Mouse (Mus musculus) intestine, postnatal 0 days (tissue): Measurements from ENCODE around the gene Cfap221. TPM values are rescaled to one million over a fixed set of nuclear protein-coding genes. Genes with fewer than 3 reads are reported as not detected.

Experiments used
- ATAC-seq: fragments of 200-750 bp; cut with Nextera tagmentation; 2 replicates; pipeline ENCODE4 v1.8.0; 2017; ENCODE audit warnings: mild to moderate bottlenecking, moderate TSS enrichment, moderate library complexity
- H3K27ac ChIP-seq: fragments of 300-500 bp; sonication (generic); 2 replicates; pipeline ENCODE4 v1.5.1; 2014; ENCODE audit warnings: mild to moderate bottlenecking, low read depth, low read length, moderate library complexity
- H3K27me3 ChIP-seq: fragments of 300-500 bp; sonication (generic); replicated peaks from 2 replicates; pipeline ENCODE4 v1.6.1; 2014; ENCODE audit warnings: low read length, mixed read lengths; ENCODE audit not compliant: control insufficient read depth, insufficient read depth
- H3K36me3 ChIP-seq: fragments of 300-500 bp; sonication (generic); 2 replicates; pipeline ENCODE4 v1.6.1; 2014; ENCODE audit warnings: mild to moderate bottlenecking, moderate library complexity; ENCODE audit not compliant: control insufficient read depth, insufficient read depth
- H3K4me1 ChIP-seq: fragments of 300-500 bp; sonication (generic); replicated peaks from 2 replicates; pipeline ENCODE4 v1.6.1; 2014; ENCODE audit warnings: antibody characterized with exemption, low read length, mixed read lengths; ENCODE audit not compliant: control insufficient read depth, insufficient read depth
- H3K4me2 ChIP-seq: fragments of 300-500 bp; sonication (generic); replicated peaks from 2 replicates; pipeline ENCODE4 v1.6.1; 2014; ENCODE audit warnings: low read depth, mild to moderate bottlenecking, moderate library complexity
- H3K4me3 ChIP-seq: fragments of 300-500 bp; sonication (generic); 2 replicates; pipeline ENCODE4 v1.5.1; 2014; ENCODE audit warnings: low read depth, low read length
- H3K9ac ChIP-seq: fragments of 300-500 bp; sonication (generic); 2 replicates; pipeline ENCODE4 v1.6.1; 2014; ENCODE audit warnings: mild to moderate bottlenecking, low read depth, low read length
- H3K9me3 ChIP-seq: fragments of 300-500 bp; sonication (generic); 2 replicates; pipeline ENCODE4 v1.6.1; 2016; ENCODE audit warnings: mixed run types; ENCODE audit not compliant: control insufficient read depth
- CTCF ChIP-seq: sonication (generic); IDR thresholded peaks from 2 replicates; pipeline ENCODE4 v1.5.1; 2016; ENCODE audit warnings: low read depth, mild to moderate bottlenecking, control low read depth, antibody characterized with exemption, moderate library complexity
- WGBS: fragments of 180-500 bp; shearing (Covaris S2); extraction: QIAGEN DNeasy Blood & Tissue Kit; methylation state at CpG from one replicate; pipeline ENCODE4 v1.1.7; 2014; 5-methylcytosine and 5-hydroxymethylcytosine counted together
- polyA plus RNA-seq: library from polyadenylated mRNA; unstranded; fragments of >200 nt; fragmentation: Nextera tagmentation; extraction: Ambion mirVana; gene quantifications from 2 replicates; pipeline ENCODE4 v1.2.1, GENCODE M21; 2015

Gene Cfap221
- polyA plus RNA-seq, 1 experiment from 2014 or later, result not detected

DNA sequence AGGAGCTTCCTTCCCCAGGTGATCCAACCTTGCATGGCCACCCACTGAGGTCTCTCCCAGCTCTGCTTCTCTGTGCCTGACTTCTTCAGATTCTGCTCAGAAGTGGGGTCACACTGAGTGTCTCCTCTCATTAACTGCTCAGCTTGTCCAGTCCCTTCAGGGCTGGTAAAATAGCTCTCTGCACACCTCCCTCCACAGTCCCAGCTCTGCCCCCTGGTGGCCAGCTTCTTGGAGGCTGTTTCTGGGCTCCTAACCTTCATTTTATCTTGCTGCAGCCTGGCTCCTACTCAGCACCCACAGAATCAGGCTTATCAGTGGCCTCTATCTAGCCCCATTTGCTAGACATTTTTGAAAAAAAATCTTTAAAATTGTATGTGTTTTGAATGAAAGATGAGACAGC lies 16.1 kb upstream of the Cfap221 start:
- H3K4me2 ChIP-seq, result no peak overlapping the region
- no peak overlapping the region for H3K4me3 ChIP-seq
- ATAC-seq, result 0 out of 2 replicates have a peak, but pooled peaks have one; percentile 29
- no peaks in the 10 kb centered on the region for H3K4me1 ChIP-seq
- no peaks in the 10 kb centered on the region for H3K9me3 ChIP-seq
- no peak overlapping the region for H3K9ac ChIP-seq
- no peak overlapping the region for H3K27ac ChIP-seq
- peaks cover under 1% of the 10 kb centered on the region; the same call in 1 of the 2 replicates for H3K27me3 ChIP-seq
- no peaks in the 10 kb centered on the region for H3K36me3 ChIP-seq
- TF ChIP-seq CTCF, result peak; percentile 85

- 82% methylated on average over 12 of the region's 12 CpGs for WGBS
- no peak for TF ChIP-seq CTCF
- no peak for ATAC-seq
Observed at GRCm38 (mm10) chr1:120012638-120013037, 15.6 kb upstream of the Cfap221 start.

DNA sequence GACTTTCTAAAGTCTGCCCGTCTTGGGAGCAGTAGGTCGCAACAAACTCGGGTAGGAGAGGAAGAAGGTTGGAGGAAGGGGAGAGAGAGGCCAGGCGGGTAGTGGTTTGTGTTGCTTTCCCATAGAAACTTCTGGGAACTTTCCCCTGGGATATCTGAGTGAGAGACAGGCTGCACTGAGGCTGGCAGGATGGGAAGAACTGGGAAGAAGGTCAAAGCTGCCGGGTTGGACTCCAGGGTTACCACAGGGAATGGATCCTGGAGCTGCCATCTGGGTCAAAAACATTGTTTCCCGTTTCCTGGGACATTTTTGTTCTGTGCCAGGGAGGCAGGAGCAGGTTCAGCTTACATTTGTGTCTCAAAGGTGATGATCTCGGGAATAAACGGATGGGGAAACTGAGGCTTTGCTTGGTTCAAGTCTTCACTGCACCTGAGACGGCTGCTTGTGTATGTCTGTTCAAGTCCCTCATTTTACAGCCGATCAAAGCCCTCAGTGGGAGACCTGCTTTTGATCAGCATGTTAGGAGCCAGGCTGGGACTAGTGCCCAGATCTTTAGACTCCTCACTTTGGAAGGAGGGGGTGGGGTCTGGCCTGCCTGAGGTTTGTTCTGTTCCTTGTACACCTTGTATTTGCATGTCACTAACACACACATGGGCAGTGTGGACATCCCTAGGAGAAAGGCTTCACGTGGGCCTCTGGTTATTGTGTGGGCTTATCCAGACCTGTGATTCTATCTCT lies 11.0 kb upstream of the Cfap221 start:
- Histone ChIP-seq H3K9ac (no peak overlapping the region), H3K27me3 (peaks cover 12% of the 10 kb centered on the region; the same call in 1 of the 2 replicates), H3K4me2 (peak overlapping the region; percentile 60), H3K36me3 (no peaks in the 10 kb centered on the region), H3K4me3 (peak overlapping the region; percentile 28), H3K4me1 (no peaks in the 10 kb centered on the region; the same call in 1 of the 2 replicates), H3K9me3 (no peaks in the 10 kb centered on the region), H3K27ac (no peak overlapping the region)
- no peak for ATAC-seq
- TF ChIP-seq CTCF, result no peak
- 47% methylated on average over 11 of the region's 11 CpGs for WGBS

More at GRCm38 (mm10) chr1:120012638-120013037, 15.6 kb upstream of the Cfap221 start:
- H3K27me3 ChIP-seq, result peaks cover 5% of the 10 kb centered on the region; the same call in 1 of the 2 replicates
- no peak overlapping the region for H3K27ac ChIP-seq
- H3K4me1 ChIP-seq, result no peaks in the 10 kb centered on the region
- no peaks in the 10 kb centered on the region for H3K9me3 ChIP-seq
- no peaks in the 10 kb centered on the region for H3K36me3 ChIP-seq
- H3K4me2 ChIP-seq, result no peak overlapping the region
- H3K4me3 ChIP-seq, result no peak overlapping the region
- H3K9ac ChIP-seq, result no peak overlapping the region

DNA sequence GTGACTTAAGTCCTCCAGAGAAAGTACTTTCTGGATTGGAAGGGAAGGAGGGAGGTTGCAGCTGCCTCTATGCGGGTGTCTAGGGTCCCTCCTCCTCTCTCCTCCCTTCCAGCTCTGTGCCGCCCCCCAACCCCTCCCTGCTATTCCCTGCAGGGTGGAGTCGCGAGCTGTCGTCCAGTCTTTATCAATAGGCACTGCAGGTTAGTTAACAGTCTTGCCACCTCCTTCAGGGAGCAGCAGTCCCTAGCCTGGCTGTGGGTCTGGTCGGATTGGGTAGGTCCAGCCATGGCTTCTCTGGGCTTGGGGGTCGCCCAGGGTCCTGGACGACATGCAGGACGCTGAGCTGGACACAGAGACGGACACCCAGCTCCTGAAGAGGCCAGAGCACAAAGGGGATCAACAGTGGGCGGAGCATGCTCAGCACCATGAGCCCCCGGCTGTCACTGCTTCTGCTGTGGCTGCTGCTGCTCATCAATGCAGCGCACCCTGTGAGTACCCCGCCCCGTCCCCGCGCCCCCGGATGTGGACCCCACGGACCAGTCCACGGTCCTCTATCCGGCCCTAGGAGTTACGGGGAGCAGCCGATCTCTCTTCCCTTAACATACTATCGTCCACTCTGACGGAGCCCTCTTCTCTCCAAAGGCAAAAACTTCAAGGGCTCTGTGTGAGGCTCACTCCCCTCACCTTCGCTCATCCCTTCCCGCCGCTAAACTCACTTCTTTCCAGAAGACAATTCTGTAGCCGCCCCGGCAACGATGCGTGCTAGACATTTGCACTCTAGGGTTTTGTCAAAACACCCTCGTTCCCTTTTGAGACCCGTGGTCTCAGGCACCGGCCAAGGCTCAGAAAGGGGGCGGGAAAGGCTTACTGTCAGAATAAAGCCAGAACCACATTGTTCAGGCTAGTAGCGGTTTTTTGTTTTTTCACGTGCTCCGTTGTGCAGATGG lies 10.1 kb upstream of the Cfap221 start, which contains the start of gene Sctr:
TSS of gene Sctr (plus strand) at position 51 of the 947 bp plus-strand sequence.
- Histone ChIP-seq H3K27me3 (peaks cover 12% of the 10 kb centered on the region; the same call in 1 of the 2 replicates), H3K9me3 (no peaks in the 10 kb centered on the region), H3K4me1 (no peaks in the 10 kb centered on the region; the same call in 1 of the 2 replicates), H3K4me3 (peak within 1 kb of the TSS; percentile 28), H3K27ac (no peak within 1 kb of the TSS), H3K9ac (no peak within 1 kb of the TSS), H3K36me3 (no peaks in the 10 kb centered on the region), H3K4me2 (peak within 1 kb of the TSS; percentile 60)
- ATAC-seq, result no peak
- TF ChIP-seq CTCF, result no peak
- 3% methylated on average over 39 of the region's 39 CpGs for WGBS

DNA sequence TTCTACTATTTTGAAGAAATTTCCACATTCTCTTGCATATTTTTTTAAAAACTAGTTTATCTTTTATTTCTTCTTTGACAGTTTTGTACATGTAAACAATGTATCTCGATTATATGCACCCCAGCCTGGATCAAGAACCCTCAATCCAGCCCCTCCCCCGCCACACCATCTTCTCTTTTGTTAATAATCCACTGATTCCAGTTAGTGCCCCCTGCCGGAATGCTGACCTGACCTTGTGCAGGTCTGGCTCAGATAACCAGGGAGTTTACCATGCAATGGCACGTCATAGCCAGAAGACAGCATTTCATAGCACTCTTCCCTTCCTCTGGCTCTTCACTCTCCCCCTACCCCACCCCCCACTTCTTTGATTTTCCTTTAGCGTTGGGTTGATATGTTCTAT lies 610 bp upstream of the Cfap221 start:
- H3K27me3 ChIP-seq, result no peaks in the 10 kb centered on the region
- H3K27ac ChIP-seq, result no peak overlapping the region
- H3K4me1 ChIP-seq, result no peaks in the 10 kb centered on the region
- no peak overlapping the region for H3K9ac ChIP-seq
- no peaks in the 10 kb centered on the region for H3K36me3 ChIP-seq
- H3K4me2 ChIP-seq, result peak overlapping the region; percentile 81
- no peaks in the 10 kb centered on the region for H3K9me3 ChIP-seq
- peak; percentile 61 for TF ChIP-seq CTCF
- ATAC-seq, result no peak
- H3K4me3 ChIP-seq, result peak overlapping the region; percentile 46
- WGBS, result 21% methylated on average over 5 of the region's 5 CpGs

DNA sequence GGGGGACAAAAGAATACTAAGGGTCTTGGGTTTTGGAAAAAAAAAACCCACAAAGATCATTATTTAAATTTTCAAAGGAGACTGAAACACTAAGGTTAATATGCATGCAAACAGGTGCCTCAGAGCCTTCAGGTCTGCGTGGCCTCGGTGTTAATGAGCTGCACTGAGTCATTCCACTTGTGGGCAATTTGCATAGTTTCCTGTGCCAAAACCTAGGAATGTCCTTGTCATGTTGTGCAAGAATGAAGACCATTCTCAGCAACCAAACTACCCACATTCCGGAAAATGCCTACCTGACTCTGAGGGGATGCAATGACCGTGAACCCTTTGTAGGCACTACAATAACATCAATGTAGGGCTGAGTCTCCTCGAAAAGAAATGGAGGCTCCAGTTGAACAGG lies 10.5 kb downstream of the Cfap221 start:
- WGBS, result 91% methylated on average over 5 of the region's 5 CpGs
- no peaks in the 10 kb centered on the region for H3K27me3 ChIP-seq
- no peak overlapping the region for H3K4me2 ChIP-seq
- no peak for TF ChIP-seq CTCF
- H3K9ac ChIP-seq, result no peak overlapping the region
- no peaks in the 10 kb centered on the region for H3K36me3 ChIP-seq
- H3K4me1 ChIP-seq, result no peaks in the 10 kb centered on the region
- ATAC-seq, result no peak
- H3K9me3 ChIP-seq, result no peaks in the 10 kb centered on the region
- H3K27ac ChIP-seq, result no peak overlapping the region
- no peak overlapping the region for H3K4me3 ChIP-seq
